Mouse (Mus musculus) lung, postnatal 0 days (tissue): ENCODE measurements around the gene Vps26c. TPM values are rescaled to one million over a fixed set of nuclear protein-coding genes. Genes with fewer than 3 reads are reported as not detected.
"Not testable (repeated sequence)": the region's sequence is repeated elsewhere in the genome, so short reads cannot be mapped to it uniquely, and the experiment has no call there.

ENCODE experiments used
- ATAC-seq: fragments of 200-750 bp; cut with Nextera tagmentation; 2 replicates; pipeline ENCODE4 v1.8.0; 2017; ENCODE audit warnings: moderate library complexity
- DNase-seq: peaks from one replicate; pipeline ENCODE4 v3.0.0-alpha.2; 2016; ENCODE audit warnings: low spot score
- H3K27ac ChIP-seq: fragments of 300-500 bp; sonication (generic); 2 replicates; pipeline ENCODE4 v1.5.1; 2014; ENCODE audit warnings: antibody characterized with exemption, mild to moderate bottlenecking, low read length, mixed read lengths
- H3K27me3 ChIP-seq: fragments of 300-500 bp; sonication (generic); replicated peaks from 2 replicates; pipeline ENCODE4 v1.6.1; 2014; ENCODE audit warnings: low read length, mixed read lengths; ENCODE audit not compliant: insufficient read depth
- H3K36me3 ChIP-seq: fragments of 300-500 bp; sonication (generic); 2 replicates; pipeline ENCODE4 v1.6.1; 2014; ENCODE audit warnings: low read length, mixed read lengths; ENCODE audit not compliant: insufficient read depth
- H3K4me1 ChIP-seq: fragments of 300-500 bp; sonication (generic); 2 replicates; pipeline ENCODE4 v1.6.1; 2014; ENCODE audit warnings: antibody characterized with exemption, low read depth, low read length, mixed read lengths; ENCODE audit not compliant: insufficient read depth
- H3K4me2 ChIP-seq: fragments of 300-500 bp; sonication (generic); replicated peaks from 2 replicates; pipeline ENCODE4 v1.6.1; 2014; ENCODE audit warnings: low read depth, mild to moderate bottlenecking, low read length, moderate library complexity, mixed read lengths
- H3K4me3 ChIP-seq: fragments of 300-500 bp; sonication (generic); 2 replicates; pipeline ENCODE4 v1.5.1; 2014; ENCODE audit warnings: low read depth, low read length
- H3K9ac ChIP-seq: fragments of 300-500 bp; sonication (generic); replicated peaks from 2 replicates; pipeline ENCODE4 v1.6.1; 2014; ENCODE audit warnings: low read depth, mild to moderate bottlenecking
- H3K9me3 ChIP-seq: fragments of 300-500 bp; sonication (generic); 2 replicates; pipeline ENCODE4 v1.6.1; 2016; ENCODE audit warnings: low read length, mixed read lengths
- CTCF ChIP-seq: IDR thresholded peaks from 2 replicates; pipeline ENCODE4 v1.5.1; 2016; ENCODE audit warnings: antibody characterized with exemption, mild to moderate bottlenecking
- EP300 ChIP-seq: IDR thresholded peaks from 2 replicates; pipeline ENCODE4 v1.6.1; 2016; ENCODE audit warnings: antibody characterized with exemption, mild to moderate bottlenecking, control low read depth
- WGBS: fragments of 180-500 bp; shearing (Covaris S2); extraction: QIAGEN DNeasy Blood & Tissue Kit; methylation state at CpG from one replicate; pipeline ENCODE4 v1.1.7; 2014; 5-methylcytosine and 5-hydroxymethylcytosine counted together
- polyA plus RNA-seq: library from polyadenylated mRNA; unstranded; fragments of >200 nt; fragmentation: Nextera tagmentation; extraction: Ambion mirVana; gene quantifications from 2 replicates; pipeline ENCODE4 v1.2.1, GENCODE M21; 2015

Vps26c gene
- polyA plus RNA-seq, 1 experiment from 2014 or later: 46.6 TPM

- WGBS: 89% methylated on average over 2 of the region's 2 CpGs
- H3K9me3 ChIP-seq: no peaks in the 10 kb centered on the region
- TF ChIP-seq CTCF (no peak), EP300 (no peak)
Observed at GRCm38 (mm10) chr16:94517606-94518005, 9.0 kb downstream of the Vps26c start.

GRCm38 (mm10) chr16:94509983-94510382, 16.6 kb downstream of the Vps26c start:
- Histone ChIP-seq H3K27me3 (no peaks in the 10 kb centered on the region), H3K4me2 (no peak overlapping the region), H3K9me3 (no peaks in the 10 kb centered on the region), H3K4me3 (no peak overlapping the region), H3K9ac (no peak overlapping the region), H3K4me1 (no peaks in the 10 kb centered on the region), H3K27ac (no peak overlapping the region), H3K36me3 (peaks cover 18% of the 10 kb centered on the region; the same call in 1 of the 2 replicates)
- TF ChIP-seq EP300 (no peak), CTCF (no peak)
- WGBS: 67% methylated on average over 2 of the region's 2 CpGs
- DNase-seq (no peak), ATAC-seq (no peak)

More at GRCm38 (mm10) chr16:94517606-94518005, 9.0 kb downstream of the Vps26c start:
- Histone ChIP-seq H3K4me2 (no peak overlapping the region), H3K9ac (no peak overlapping the region), H3K4me1 (peaks cover 8% of the 10 kb centered on the region; the same call in 1 of the 2 replicates), H3K4me3 (no peak overlapping the region), H3K27me3 (no peaks in the 10 kb centered on the region), H3K36me3 (no peaks in the 10 kb centered on the region), H3K27ac (no peak overlapping the region)
- DNase-seq: no peak
- no peak for ATAC-seq

- peaks cover 28% of the 10 kb centered on the region for H3K36me3 ChIP-seq
- 95% methylated on average over 8 of the region's 8 CpGs for WGBS
Observed at GRCm38 (mm10) chr16:94508769-94509168, 17.9 kb downstream of the Vps26c start.

GRCm38 (mm10) chr16:94507071-94507470, 19.6 kb downstream of the Vps26c start:
- Histone ChIP-seq H3K4me3 (no peak overlapping the region), H3K36me3 (peaks cover 39% of the 10 kb centered on the region)
- 91% methylated on average over 2 of the region's 2 CpGs for WGBS

More at GRCm38 (mm10) chr16:94508769-94509168, 17.9 kb downstream of the Vps26c start:
- Histone ChIP-seq H3K4me1 (no peaks in the 10 kb centered on the region), H3K27ac (no peak overlapping the region), H3K9me3 (no peaks in the 10 kb centered on the region), H3K27me3 (no peaks in the 10 kb centered on the region), H3K4me2 (no peak overlapping the region), H3K9ac (no peak overlapping the region), H3K4me3 (no peak overlapping the region)
- no peak for ATAC-seq
- DNase-seq: no peak
- TF ChIP-seq CTCF (no peak), EP300 (no peak)

GRCm38 (mm10) chr16:94504192-94504591, 22.4 kb downstream of the Vps26c start:
- no peak overlapping the region for H3K4me3 ChIP-seq
- H3K4me2 ChIP-seq: no peak overlapping the region
- H3K36me3 ChIP-seq: peaks cover 58% of the 10 kb centered on the region
- no peaks in the 10 kb centered on the region for H3K9me3 ChIP-seq
- H3K27me3 ChIP-seq: no peaks in the 10 kb centered on the region
- no peak overlapping the region for H3K9ac ChIP-seq
- DNase-seq (no peak), ATAC-seq (no peak)
- H3K4me1 ChIP-seq: no peaks in the 10 kb centered on the region
- no peak overlapping the region for H3K27ac ChIP-seq
- TF ChIP-seq EP300: no peak
- no peak for TF ChIP-seq CTCF
- 92% methylated on average over 5 of the region's 5 CpGs for WGBS

More at GRCm38 (mm10) chr16:94507071-94507470, 19.6 kb downstream of the Vps26c start:
- H3K27ac ChIP-seq: no peak overlapping the region
- TF ChIP-seq EP300 (no peak), CTCF (no peak)
- ATAC-seq: no peak
- no peaks in the 10 kb centered on the region for H3K4me1 ChIP-seq
- DNase-seq: no peak
- no peak overlapping the region for H3K9ac ChIP-seq
- H3K27me3 ChIP-seq: no peaks in the 10 kb centered on the region
- no peak overlapping the region for H3K4me2 ChIP-seq
- H3K9me3 ChIP-seq: no peaks in the 10 kb centered on the region

GRCm38 (mm10) chr16:94497911-94498310, 28.7 kb downstream of the Vps26c start:
- no peak overlapping the region for H3K4me3 ChIP-seq
- no peaks in the 10 kb centered on the region for H3K27me3 ChIP-seq
- no peak overlapping the region for H3K27ac ChIP-seq
- H3K9me3 ChIP-seq: no peaks in the 10 kb centered on the region
- DNase-seq (peak; percentile 46), ATAC-seq (peak; percentile 75)
- TF ChIP-seq EP300 (no peak), CTCF (no peak)
- 57% methylated on average over 5 of the region's 5 CpGs for WGBS
- no peak overlapping the region for H3K4me2 ChIP-seq
- H3K4me1 ChIP-seq: no peaks in the 10 kb centered on the region
- no peak overlapping the region for H3K9ac ChIP-seq
- H3K36me3 ChIP-seq: peaks cover 45% of the 10 kb centered on the region

- ATAC-seq, H3K4me1 ChIP-seq, H3K4me3 ChIP-seq, DNase-seq, H3K4me2 ChIP-seq, H3K27ac ChIP-seq, H3K27me3 ChIP-seq, H3K9ac ChIP-seq, H3K9me3 ChIP-seq: not testable (repeated sequence)
- peaks cover 42% of the 10 kb centered on the region for H3K36me3 ChIP-seq
- WGBS: 93% methylated on average over 7 of the region's 7 CpGs
Observed at GRCm38 (mm10) chr16:94497176-94497575, 29.5 kb downstream of the Vps26c start.
